Mouse (Mus musculus): ENCODE measurements at regions not wholly inside any gene's neighbourhood (a gene's known extent, or its start where the extent isn't known, plus 50 kb on each side); places are given as distances from the start of the nearest gene placed in this dataset.
A peak's percentile ranks its signal among the peaks of the same experiment; 100 is the strongest.

DNA sequence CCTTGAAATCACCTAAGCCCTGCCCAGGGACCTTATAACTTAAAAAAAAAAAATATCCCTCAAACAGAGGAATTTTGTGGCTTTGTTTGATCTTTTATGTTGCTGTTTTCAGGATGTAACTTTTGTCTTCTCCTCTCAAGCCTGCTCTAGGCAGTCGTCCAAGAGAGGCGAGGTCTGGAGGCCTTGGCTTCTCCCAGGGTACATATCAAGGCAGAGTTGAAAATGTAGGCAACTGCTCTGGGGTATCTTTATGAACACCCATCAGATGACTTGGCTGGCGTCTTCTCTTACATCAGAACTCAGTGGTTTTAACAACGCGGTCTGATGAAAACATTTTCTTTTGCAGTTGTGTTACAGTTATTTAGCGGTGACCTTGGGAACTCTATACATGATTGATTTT lies 250.4 kb downstream of the Kcnrg start:
- no peak for ATAC-seq (replicated peaks; ENCODE audit: insufficient number of reproducible peaks, low FRiP score, low TSS enrichment, poor library complexity, severe bottlenecking)

- ATAC-seq (replicated peaks; ENCODE audit: insufficient number of reproducible peaks, low FRiP score, low TSS enrichment, poor library complexity, severe bottlenecking) = peak; percentile 36
Observed at GRCm38 (mm10) chr14:61860688-61861087, 253.4 kb downstream of the Kcnrg start.

DNA sequence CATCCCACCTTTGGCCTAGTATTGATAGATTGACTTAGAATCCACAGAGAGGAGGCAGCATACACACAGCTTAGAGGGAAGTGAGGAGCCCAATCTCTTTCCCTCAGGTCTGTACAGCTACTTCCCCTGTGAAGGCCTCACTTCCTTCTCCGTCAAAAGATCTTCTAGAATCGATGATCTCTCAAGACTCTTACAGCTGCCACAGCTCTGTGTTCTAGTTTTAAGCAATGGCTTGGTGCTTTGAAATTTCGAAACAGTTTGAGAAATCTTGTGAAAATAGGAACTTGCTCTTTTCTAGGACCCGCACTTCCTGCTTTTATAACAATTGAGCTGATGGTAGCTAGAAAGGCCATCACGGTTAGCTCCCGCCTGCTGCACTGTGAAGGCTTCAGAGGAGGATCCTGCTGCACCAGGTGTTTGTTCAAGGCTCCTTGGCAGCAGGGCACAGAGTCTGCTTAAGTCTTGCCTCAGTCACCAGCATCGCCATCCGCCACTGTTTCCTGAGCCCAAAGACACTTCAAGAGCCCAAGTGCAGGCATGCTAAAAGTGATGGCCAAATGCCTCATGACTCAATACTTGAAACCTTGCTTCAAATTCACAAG lies 254.2 kb downstream of the Kcnrg start:
- ATAC-seq (replicated peaks; ENCODE audit: insufficient number of reproducible peaks, low FRiP score, low TSS enrichment, poor library complexity, severe bottlenecking) = peak; percentile 88

DNA sequence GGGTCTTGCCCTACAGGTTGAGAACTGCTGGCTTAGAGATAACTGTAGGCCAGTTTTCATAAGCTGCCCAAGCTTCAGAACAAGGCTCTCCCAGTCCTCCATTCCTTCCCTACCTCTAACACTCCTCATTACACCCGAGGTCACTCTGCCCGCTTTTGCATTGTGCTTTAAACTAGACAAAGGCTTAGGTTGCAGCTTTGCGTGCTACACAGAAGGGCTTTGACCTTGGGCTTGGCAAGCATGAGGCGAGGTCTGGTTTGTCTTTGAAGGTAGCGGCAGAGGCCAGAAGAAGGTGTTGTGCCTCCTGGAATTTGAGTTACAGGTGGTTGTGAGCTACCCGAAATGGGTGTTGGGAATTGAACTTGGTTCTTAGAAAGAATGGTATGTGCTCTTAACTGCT lies 255.7 kb downstream of the Kcnrg start:
- no peak for ATAC-seq (replicated peaks; ENCODE audit: insufficient number of reproducible peaks, low FRiP score, low TSS enrichment, poor library complexity, severe bottlenecking)

DNA sequence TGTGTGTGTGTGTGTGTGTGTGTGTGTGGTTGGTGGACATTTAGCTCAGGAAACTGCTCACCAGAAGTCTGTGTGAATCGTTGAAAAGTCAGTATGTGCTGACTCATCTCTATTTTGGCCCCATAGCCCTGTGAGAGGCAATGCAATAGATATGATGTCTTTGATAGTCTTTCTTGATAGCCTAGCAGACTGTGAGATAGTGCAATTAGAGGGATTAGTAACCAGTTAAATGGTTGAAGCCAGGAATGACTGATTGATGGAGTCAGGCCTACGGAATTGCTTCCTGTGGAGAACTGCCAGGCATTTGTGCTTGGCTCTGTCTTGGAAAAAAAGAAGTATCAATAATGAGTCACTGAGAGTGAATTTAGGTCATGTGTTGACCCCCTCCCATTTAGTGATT lies 256.2 kb downstream of the Kcnrg start:
- no peak for ATAC-seq (replicated peaks; ENCODE audit: insufficient number of reproducible peaks, low FRiP score, low TSS enrichment, poor library complexity, severe bottlenecking)

DNA sequence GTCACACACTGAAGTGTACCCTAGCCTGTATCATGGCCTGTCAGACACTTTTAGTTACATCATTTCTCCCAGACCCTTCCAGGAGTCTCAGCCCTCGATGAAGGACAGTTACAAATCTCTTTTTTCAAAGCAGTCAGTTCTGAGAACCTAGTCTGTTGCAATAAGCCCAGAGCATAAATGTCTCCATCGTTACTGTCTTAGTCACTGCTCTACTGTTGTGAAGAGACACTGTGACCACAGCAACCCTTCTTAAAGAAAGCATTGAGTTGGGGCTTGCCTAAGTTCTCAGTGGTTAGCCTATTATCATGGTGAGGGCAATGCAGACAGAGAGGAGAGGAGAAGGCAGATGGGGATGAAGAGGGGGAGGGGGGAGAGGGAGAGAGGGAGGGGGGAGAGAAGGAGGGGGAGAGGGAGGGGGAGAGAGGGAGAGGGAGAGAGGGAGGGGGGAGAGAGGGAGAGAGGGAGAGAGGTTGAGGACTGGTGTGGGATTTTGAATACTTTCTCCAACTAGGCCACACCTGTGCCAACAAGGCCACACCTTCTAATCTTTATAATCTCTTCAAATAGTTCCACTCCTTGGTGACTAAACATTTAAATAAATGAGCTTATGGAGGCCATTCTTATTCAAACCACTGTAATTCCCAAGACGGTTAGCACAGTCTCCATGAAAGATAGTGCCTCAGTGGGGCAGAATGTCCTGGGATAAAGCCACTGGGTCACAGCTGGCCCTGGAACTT lies 259.4 kb downstream of the Kcnrg start:
- ATAC-seq (replicated peaks; ENCODE audit: insufficient number of reproducible peaks, low FRiP score, low TSS enrichment, poor library complexity, severe bottlenecking) = peak; percentile 73

- ATAC-seq (replicated peaks; ENCODE audit: insufficient number of reproducible peaks, low FRiP score, low TSS enrichment, poor library complexity, severe bottlenecking) = no peak
Observed at GRCm38 (mm10) chr14:61874206-61874605, 266.9 kb downstream of the Kcnrg start.

DNA sequence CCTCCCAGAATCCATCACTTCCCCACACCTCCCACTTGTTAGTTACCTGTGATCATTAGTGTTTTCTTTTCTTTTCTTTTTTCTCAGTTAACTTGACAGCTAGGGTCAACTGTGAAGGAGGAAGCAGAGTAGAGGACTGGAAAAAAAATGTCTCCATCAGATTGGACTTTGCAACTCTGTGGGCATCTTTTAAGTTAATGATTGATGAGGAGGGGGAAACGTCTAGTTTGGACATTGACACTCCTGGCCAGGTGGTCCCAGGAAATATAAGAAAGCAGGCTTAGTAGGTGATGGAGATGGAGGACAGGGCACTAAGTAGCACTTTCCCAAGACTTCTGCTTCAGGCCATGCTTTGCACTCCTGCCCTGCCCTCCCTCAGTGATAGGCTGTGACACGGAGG lies 272.2 kb downstream of the Kcnrg start:
- no peak for ATAC-seq (replicated peaks; ENCODE audit: insufficient number of reproducible peaks, low FRiP score, low TSS enrichment, poor library complexity, severe bottlenecking)

DNA sequence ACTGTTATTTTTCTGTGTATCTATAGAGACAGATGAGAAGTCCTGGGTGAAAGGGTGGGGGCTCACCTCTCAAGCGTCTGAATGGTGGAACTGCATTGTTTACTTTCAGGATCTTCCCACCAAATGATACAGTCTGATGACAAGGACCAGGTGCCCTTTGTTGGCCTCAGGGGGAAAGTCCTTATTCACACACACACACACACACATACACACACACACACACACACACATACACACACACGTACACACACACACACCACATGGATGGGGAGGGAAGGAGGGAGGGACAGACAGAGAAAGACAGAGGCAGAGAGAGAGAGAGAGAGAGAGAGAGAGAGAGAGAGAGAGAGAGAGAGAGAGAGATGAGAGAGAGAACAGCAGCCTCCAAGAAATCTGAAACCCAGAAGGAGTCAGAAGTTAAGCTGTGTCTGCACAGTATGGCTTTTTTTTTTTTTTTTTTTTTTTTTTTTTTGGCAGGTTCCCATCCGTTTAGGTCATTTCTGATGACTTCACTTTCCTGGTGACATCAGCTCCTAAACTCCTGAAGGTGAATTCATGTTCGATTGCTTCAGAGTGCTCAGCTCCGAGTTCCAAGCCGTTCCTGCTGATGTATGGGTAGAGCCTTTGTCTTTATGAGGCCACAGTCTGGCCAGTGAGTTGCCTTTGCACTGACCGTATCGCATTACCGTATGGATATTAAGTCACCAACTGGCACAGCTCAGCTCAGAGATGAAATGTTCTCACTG lies 273.4 kb downstream of the Kcnrg start:
- ATAC-seq (replicated peaks; ENCODE audit: insufficient number of reproducible peaks, low FRiP score, low TSS enrichment, poor library complexity, severe bottlenecking) = no peak

DNA sequence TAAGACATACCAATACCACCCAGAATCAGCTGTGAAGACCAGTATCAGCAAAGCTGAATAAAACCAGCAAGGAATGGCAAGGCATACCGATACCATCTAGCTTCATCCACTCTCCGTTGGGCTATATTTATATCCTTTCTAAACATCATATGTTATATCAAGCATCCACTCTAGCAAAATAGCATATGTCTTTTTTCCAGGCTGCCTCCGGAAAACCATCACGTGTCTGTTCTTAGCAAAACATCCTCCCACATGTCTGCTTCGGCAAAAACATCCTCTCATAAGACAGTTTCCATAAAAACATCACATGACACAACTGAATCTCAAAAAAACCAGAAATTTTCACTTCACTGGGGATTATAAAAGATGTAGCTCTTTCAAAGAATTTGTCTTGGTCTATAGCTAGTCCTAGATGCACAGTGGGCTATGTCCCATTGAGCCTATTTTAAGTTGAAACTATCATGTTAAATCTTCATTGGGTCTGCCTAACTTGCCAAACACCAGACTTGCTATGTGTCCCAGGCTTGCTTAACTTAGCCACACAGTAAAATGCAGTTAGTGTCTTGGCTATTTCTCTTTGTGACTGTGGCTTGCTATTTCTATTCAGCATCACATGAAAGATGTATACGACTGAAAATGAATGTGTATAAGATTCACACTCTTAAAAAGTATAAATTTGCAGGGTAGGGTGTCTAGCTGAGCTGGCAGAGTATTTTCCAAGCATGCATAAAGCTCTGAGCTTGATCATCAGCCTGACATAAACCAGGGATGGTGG lies 278.2 kb downstream of the Kcnrg start:
- ATAC-seq (replicated peaks; ENCODE audit: insufficient number of reproducible peaks, low FRiP score, low TSS enrichment, poor library complexity, severe bottlenecking) = no peak

- ATAC-seq (replicated peaks; ENCODE audit: insufficient number of reproducible peaks, low FRiP score, low TSS enrichment, poor library complexity, severe bottlenecking) = no peak
Observed at GRCm38 (mm10) chr14:61889626-61890025, 282.4 kb downstream of the Kcnrg start.

DNA sequence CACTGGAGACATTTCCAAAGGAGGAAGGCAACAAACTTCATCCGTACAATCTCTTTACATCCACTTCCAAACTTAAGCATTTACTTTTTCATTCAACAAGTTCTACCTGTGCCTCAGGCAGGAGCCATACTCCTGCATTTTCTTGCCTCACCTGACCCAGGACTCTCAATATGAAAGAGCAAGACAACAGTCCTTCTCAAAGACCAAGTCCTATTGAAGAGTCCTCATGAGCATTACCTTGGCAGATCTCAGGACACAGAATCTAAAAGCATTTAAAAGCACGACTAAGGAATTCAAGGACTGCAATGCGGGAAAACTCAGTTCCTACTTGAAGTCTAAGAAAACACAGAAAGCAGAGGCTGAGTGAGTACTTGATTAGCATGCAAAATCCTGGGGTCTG lies 286.5 kb downstream of the Kcnrg start:
- no peak for ATAC-seq (replicated peaks; ENCODE audit: insufficient number of reproducible peaks, low FRiP score, low TSS enrichment, poor library complexity, severe bottlenecking)

DNA sequence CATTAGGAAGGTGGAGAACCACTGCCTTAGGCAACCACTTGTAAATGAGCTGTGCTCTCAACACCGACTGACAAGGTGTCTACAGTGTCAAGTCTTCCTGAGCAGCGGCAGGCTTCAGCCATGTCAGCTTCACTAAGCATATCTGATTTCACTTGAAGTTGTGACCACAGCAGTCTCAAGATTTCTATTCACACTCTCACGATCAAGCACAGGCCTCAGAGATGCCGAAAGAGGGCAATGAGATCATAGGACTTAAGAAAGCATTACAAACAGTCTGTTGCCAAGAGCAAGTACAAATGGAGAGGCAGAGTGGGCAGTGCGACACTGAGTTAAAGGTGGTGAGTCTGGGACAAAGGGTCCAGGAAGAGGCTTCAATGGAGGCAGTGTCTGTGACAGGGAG lies 289.6 kb downstream of the Kcnrg start:
- no peak for ATAC-seq (replicated peaks; ENCODE audit: insufficient number of reproducible peaks, low FRiP score, low TSS enrichment, poor library complexity, severe bottlenecking)

GRCm38 (mm10) chr14:61898664-61899063 lies 291.4 kb downstream of the Kcnrg start:
- no peak for ATAC-seq (replicated peaks; ENCODE audit: insufficient number of reproducible peaks, low FRiP score, low TSS enrichment, poor library complexity, severe bottlenecking)

DNA sequence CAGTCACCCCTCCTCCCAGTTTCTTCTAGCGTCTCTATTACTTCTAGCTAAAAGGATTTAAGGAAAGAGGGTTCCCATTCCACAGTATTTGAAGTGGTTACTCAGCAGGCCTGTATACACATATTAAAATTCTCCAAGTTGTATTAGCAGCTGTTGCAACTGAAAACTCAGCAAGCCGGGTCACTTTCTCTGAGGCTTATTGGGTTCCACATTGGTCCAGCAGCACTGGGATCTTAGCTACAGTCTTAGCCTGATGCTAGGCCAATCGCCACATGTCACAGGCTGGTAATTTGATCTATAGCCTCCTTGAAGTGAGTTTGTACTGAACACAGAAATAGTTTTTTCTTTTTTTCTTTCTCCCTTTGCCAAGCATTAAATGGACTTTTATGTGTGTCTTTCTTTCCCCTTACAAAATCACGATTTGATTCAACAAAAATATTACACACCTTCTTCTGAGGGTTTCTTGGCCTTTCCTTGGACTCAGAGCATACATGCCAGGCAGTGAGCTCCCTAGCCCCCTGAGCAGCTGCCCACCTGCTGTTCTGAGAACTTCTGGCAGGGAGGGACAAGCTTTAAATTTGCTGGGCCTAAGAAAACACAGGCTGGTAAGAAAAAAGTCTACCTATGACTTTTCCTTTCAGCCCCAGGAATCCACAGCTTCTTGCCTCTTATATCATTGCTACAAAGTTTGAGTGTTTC lies 297.3 kb downstream of the Kcnrg start:
- no peak for ATAC-seq (replicated peaks; ENCODE audit: insufficient number of reproducible peaks, low FRiP score, low TSS enrichment, poor library complexity, severe bottlenecking)

DNA sequence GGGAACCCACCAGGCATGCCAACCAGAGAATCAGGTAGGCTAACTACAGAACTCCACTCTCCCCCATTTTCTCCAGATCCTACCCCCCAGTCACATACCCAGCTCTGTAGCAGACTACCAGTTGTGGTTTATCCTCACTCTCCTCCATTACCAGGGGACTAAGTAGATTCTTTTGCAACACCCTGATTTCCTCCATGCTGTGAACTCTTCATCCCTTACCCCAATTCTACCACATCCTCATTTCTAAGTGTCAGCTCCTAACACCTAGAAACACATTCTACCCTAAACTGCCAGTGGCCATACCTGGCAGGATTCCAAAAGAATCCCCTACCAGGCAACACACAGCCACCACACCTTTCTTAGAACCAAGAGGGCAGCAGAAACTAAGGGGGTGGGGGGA lies 310.9 kb downstream of the Kcnrg start:
- ATAC-seq (replicated peaks; ENCODE audit: insufficient number of reproducible peaks, low FRiP score, low TSS enrichment, poor library complexity, severe bottlenecking) = peak; percentile 91

DNA sequence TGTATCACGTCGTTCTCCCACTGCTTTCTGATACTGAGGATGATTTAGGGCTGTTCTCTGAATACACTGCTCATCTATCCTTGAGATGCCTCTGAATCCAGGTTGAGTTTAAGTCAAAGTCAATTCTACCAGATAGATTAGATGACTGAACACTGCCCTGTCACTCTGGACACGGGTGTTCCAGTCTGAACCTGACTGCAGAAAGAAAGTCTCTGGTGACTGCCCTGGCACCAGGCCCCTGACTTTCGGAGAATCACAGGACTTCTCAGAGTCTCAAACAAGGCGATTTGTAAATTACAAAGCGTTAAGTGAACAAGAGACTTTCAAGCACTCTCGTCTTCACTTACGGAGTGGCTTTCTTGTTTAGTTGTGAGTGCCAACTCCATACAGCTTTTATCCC lies 324.6 kb downstream of the Kcnrg start:
- no peak for ATAC-seq (replicated peaks; ENCODE audit: insufficient number of reproducible peaks, low FRiP score, low TSS enrichment, poor library complexity, severe bottlenecking)

DNA sequence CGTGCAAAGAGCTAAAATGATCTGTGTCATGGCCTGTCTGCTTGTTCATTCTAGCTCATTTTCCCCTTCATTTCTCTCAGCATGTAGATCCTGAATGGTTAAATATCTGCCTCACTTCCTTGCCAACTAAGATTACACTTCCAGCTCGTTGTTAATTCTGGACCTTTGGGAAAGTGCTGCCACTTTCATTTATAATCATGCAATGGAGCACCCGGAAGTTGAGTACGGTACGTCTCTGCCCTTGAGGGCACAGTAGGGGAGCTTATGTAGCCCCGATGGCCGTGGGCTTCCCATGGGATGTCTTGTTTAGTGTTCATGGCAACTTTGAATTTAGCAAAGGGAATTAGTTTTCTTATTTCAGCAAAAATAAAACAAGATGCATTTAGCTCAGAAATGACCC lies 334.4 kb downstream of the Kcnrg start:
- no peak for ATAC-seq (replicated peaks; ENCODE audit: insufficient number of reproducible peaks, low FRiP score, low TSS enrichment, poor library complexity, severe bottlenecking)

DNA sequence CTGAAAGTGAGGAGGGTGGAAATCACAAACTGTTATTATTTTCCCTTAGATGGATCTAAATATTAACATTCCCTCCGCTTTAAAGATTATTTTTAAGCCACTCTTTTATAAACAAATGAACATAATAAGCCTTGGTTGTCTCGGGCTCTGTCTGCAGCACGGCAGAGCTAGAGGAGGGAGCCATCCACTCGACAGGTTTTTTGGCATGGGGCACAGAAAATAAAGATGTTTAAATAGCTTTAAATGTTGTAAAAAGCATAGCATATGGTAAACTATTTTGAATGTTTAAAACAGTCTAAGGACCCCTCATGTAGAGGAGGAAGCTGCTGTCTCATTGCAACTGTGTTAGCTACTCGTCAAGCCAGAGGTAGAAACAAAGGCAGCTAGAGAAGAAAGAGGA lies 338.4 kb downstream of the Kcnrg start:
- no peak for ATAC-seq (replicated peaks; ENCODE audit: insufficient number of reproducible peaks, low FRiP score, low TSS enrichment, poor library complexity, severe bottlenecking)

Measured in monocyte, adult 5-6 weeks (primary cell).